Comparison of ENCODE assay signal across 11 mouse cellular contexts in the genomic region with DNA sequence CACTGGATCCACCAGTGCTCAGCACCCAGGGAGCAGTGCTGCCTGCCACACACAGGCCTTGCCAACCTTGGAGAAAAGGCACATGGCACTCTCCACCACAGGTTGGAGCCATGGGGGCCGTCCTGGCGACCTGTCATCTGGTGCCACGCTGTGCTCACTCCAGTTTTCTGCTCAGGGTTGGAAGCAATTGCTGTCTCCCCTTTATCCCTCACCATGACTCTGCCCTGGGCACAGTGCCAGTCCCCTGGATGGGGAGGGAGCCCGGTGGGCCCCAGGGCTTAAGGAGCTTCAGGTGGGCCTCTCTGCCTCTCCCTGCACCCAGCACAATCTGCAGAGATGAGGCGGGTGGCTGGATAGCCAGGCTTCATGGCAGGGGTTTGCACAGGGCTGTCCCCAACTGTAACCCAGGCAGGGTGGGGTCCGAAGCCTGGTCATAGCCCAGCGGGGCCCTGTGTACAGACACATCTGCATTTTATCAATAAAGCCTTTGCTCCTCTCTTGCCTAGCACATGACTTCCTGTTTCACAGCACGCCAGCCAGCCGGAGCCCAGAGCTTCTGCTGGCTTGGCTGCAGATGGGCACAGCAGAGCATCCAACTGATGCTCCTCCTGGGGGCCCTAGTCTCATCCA. TPM values are rescaled to one million over a fixed set of nuclear protein-coding genes. Genes with fewer than 3 reads are reported as not detected.
DNase-seq lines count a peak whose midpoint lies in the region; ATAC-seq and TF ChIP-seq lines count a peak whose summit lies in the region.
"Had no signal": no experiment of that assay in that cellular context is flagged by ENCODE, and none has a peak within 500 bp of the region (broad histone marks: within the 10 kb centered on the region; RNA-seq: fewer than 3 reads in every experiment).

No protein-coding gene starts in this region.

- H3K27me3 ChIP-seq in intestine, embryonic 14.5 days (replicated peaks; ENCODE audit: control insufficient read depth, insufficient read depth, low read length) = no peaks in the 10 kb centered on the region
- H3K27me3 ChIP-seq in intestine, postnatal 0 days (replicated peaks; ENCODE audit: control insufficient read depth, insufficient read depth, low read length) = no peaks in the 10 kb centered on the region

- H3K9me3 ChIP-seq in intestine, embryonic 14.5 days (ENCODE audit: control insufficient read depth, low read length) = no peaks in the 10 kb centered on the region
- no peaks in the 10 kb centered on the region for H3K9me3 ChIP-seq in intestine, postnatal 0 days (ENCODE audit: control insufficient read depth)

- ATAC-seq in intestine, embryonic 14.5 days (replicated peaks; ENCODE audit: low FRiP score, low TSS enrichment, low read depth) = peak; percentile 24; the same call in 1 of the 2 replicates
- no peak for ATAC-seq in intestine, postnatal 0 days
- no peak for ATAC-seq in inflammation-experienced regulatory T-cells, adult 6 months

- no peak overlapping the region for H3K4me2 ChIP-seq in intestine, embryonic 14.5 days (ENCODE audit: low read length)
- no peak overlapping the region for H3K4me2 ChIP-seq in intestine, postnatal 0 days (replicated peaks; ENCODE audit: low read depth)

- H3K9ac ChIP-seq in intestine, embryonic 14.5 days (ENCODE audit: low read length) = no peak overlapping the region
- H3K9ac ChIP-seq in intestine, postnatal 0 days (ENCODE audit: low read depth, low read length) = no peak overlapping the region

- WGBS in intestine, embryonic 14.5 days = 67% methylated on average over 9 of the region's 9 CpGs
- WGBS in intestine, postnatal 0 days = 72% methylated on average over 9 of the region's 9 CpGs

- H3K27ac ChIP-seq in intestine, embryonic 14.5 days (ENCODE audit: low read depth) = no peak overlapping the region
- H3K27ac ChIP-seq in intestine, postnatal 0 days (ENCODE audit: low read depth, low read length) = no peak overlapping the region

- 0 out of 2 replicates have a peak, but pooled peaks cover 4% of the 10 kb centered on the region for H3K4me1 ChIP-seq in intestine, embryonic 14.5 days (replicated peaks; ENCODE audit: control insufficient read depth, insufficient read depth, low read length)
- H3K4me1 ChIP-seq in intestine, postnatal 0 days (replicated peaks; ENCODE audit: control insufficient read depth, insufficient read depth, low read length) = no peaks in the 10 kb centered on the region

- no peak for TF ChIP-seq CTCF in intestine, postnatal 0 days (IDR thresholded peaks at IDR 0.05; ENCODE audit: low read depth)

- no peak overlapping the region for H3K4me3 ChIP-seq in intestine, embryonic 14.5 days (ENCODE audit: low read depth, low read length)
- no peak overlapping the region for H3K4me3 ChIP-seq in intestine, postnatal 0 days (ENCODE audit: low read depth, low read length)

- no peaks in the 10 kb centered on the region; the same call in 1 of the 2 replicates for H3K36me3 ChIP-seq in intestine, embryonic 14.5 days (ENCODE audit: control insufficient read depth, insufficient read depth, low read length)
- H3K36me3 ChIP-seq in intestine, postnatal 0 days (ENCODE audit: control insufficient read depth, insufficient read depth) = peaks cover 19% of the 10 kb centered on the region; the same call in 1 of the 2 replicates

- DNase-seq in cerebellum, adult 9-11 months = peak; percentile 62
- no peak for DNase-seq in cerebellum, adult 8-10 months
- DNase-seq in intestine, embryonic 14.5 days (ENCODE audit: low spot score) = no peak
- DNase-seq in thymus, postnatal 4 days = peak; percentile 56
- no peak for DNase-seq in thymus, postnatal 25 days
- DNase-seq in left cerebral cortex, adult 11 months (ENCODE audit: low spot score) = no peak
- DNase-seq: B cell, adult 2 months; right cerebral cortex, postnatal 14 days; thymus, adult 2 months had no signal

RNA-seq across cellular contexts. Expression of a gene that starts 1.5 kb away (rescaled TPM):
- 0.27 and 0.32 TPM in 2 replicates for polyA plus RNA-seq in intestine, embryonic 14.5 days (2014; fragmentation: Nextera tagmentation; extraction: Ambion mirVana)
- polyA plus RNA-seq in intestine, postnatal 0 days (2015; fragmentation: Nextera tagmentation; extraction: Ambion mirVana) = 0.42 TPM in 1 of 2 replicates, not detected in the other
- polyA plus RNA-seq in inflammation-experienced regulatory T-cells, adult 6 months (2017; shearing (Covaris generic)) = not detected

RNA-seq across cellular contexts. Expression of a gene that starts 11.1 kb away (rescaled TPM):
- polyA plus RNA-seq in intestine, embryonic 14.5 days (2014; fragmentation: Nextera tagmentation; extraction: Ambion mirVana) = 1.4 and 1.7 TPM in 2 replicates
- 16.2 and 17.6 TPM in 2 replicates for polyA plus RNA-seq in intestine, postnatal 0 days (2015; fragmentation: Nextera tagmentation; extraction: Ambion mirVana)
- not detected for polyA plus RNA-seq in inflammation-experienced regulatory T-cells, adult 6 months (2017; shearing (Covaris generic))

RNA-seq across cellular contexts. Expression of a gene that starts 17.8 kb away (rescaled TPM):
- 0.13 TPM in 1 of 2 replicates, not detected in the other for polyA plus RNA-seq in intestine, embryonic 14.5 days (2014; fragmentation: Nextera tagmentation; extraction: Ambion mirVana)
- polyA plus RNA-seq in intestine, postnatal 0 days (2015; fragmentation: Nextera tagmentation; extraction: Ambion mirVana) = 0.08 TPM in 1 of 2 replicates, not detected in the other
- polyA plus RNA-seq in inflammation-experienced regulatory T-cells, adult 6 months (2017; shearing (Covaris generic)) = not detected

RNA-seq across cellular contexts. Expression of a gene that starts 51.9 kb away (rescaled TPM):
- polyA plus RNA-seq in intestine, embryonic 14.5 days (2014; fragmentation: Nextera tagmentation; extraction: Ambion mirVana) = 24.2 and 26.7 TPM in 2 replicates
- polyA plus RNA-seq in intestine, postnatal 0 days (2015; fragmentation: Nextera tagmentation; extraction: Ambion mirVana) = 14.5 and 15.9 TPM in 2 replicates
- under 1 TPM; 0.55 to 0.75 (median 0.65) TPM for polyA plus RNA-seq in inflammation-experienced regulatory T-cells, adult 6 months (2017; shearing (Covaris generic))

RNA-seq across cellular contexts. Expression of a gene that starts 52.7 kb away (rescaled TPM):
- 9.1 and 9.9 TPM in 2 replicates for polyA plus RNA-seq in intestine, embryonic 14.5 days (2014; fragmentation: Nextera tagmentation; extraction: Ambion mirVana)
- polyA plus RNA-seq in intestine, postnatal 0 days (2015; fragmentation: Nextera tagmentation; extraction: Ambion mirVana) = 12.0 and 12.5 TPM in 2 replicates
- 1 to 10 TPM; 1.1 to 4.7 (median 3.9) TPM for polyA plus RNA-seq in inflammation-experienced regulatory T-cells, adult 6 months (2017; shearing (Covaris generic))

Comparison
In these comparisons a context has a peak if more than half of its experiments do, and no peak if none do; other contexts are left out.
1. DNase-seq: peak in cerebellum, adult 9-11 months (single experiment) and thymus, postnatal 4 days (single experiment); none in cerebellum, adult 8-10 months (single experiment), intestine, embryonic 14.5 days (single experiment), thymus, postnatal 25 days (single experiment) and left cerebral cortex, adult 11 months (single experiment).